Mouse (Mus musculus) G1E (cell line): ENCODE measurements around the gene Pax2. TPM values are rescaled to one million over a fixed set of nuclear protein-coding genes. Genes with fewer than 3 reads are reported as not detected.

ENCODE experiments used
- ATAC-seq: 2 replicates; pipeline ENCODE4 v1.8.0; 2016; ENCODE audit warnings: mild to moderate bottlenecking; ENCODE audit not compliant: insufficient number of reproducible peaks, poor library complexity, low FRiP score, severe bottlenecking; ENCODE audit errors: extremely low read depth
- DNase-seq: peaks from one replicate; pipeline ENCODE4 v3.0.0; 2012; ENCODE audit warnings: low spot score
- H3K27me3 ChIP-seq: 2 replicates; pipeline ENCODE4 v1.6.1; 2012; ENCODE audit warnings: mild to moderate bottlenecking, low read length, inconsistent platforms; ENCODE audit not compliant: insufficient read depth
- H3K36me3 ChIP-seq: replicated peaks from 2 replicates; pipeline ENCODE3; 2012; ENCODE audit warnings: mild to moderate bottlenecking, inconsistent platforms
- H3K4me1 ChIP-seq: 2 replicates; pipeline ENCODE4 v1.6.1; 2012; ENCODE audit warnings: low read depth, low read length, inconsistent platforms, mixed read lengths; ENCODE audit not compliant: insufficient read depth
- H3K4me3 ChIP-seq: 2 replicates; pipeline ENCODE4 v1.5.1; 2012; ENCODE audit warnings: low read depth, mild to moderate bottlenecking, inconsistent platforms, low read length, moderate library complexity, mixed read lengths
- H3K9me3 ChIP-seq: replicated peaks from 2 replicates; pipeline ENCODE4 v1.6.1; 2012; ENCODE audit warnings: inconsistent platforms
- CTCF ChIP-seq: IDR thresholded peaks from 2 replicates; pipeline ENCODE4 v1.5.1; 2012; ENCODE audit warnings: low read depth, low read length, inconsistent platforms, mixed read lengths
- GATA1 ChIP-seq: IDR thresholded peaks from 2 replicates; pipeline ENCODE4 v1.6.1; 2012; ENCODE audit warnings: borderline replicate concordance, low read length, inconsistent platforms, mixed read lengths
- GATA2 ChIP-seq: IDR thresholded peaks from 2 replicates; pipeline ENCODE4 v1.6.1; 2012; ENCODE audit warnings: low read depth, low read length, inconsistent platforms, borderline replicate concordance
- POLR2AphosphoS5 ChIP-seq: IDR thresholded peaks from 2 replicates; pipeline ENCODE4 v1.6.1; 2012; ENCODE audit warnings: low read depth, low read length, inconsistent platforms; ENCODE audit not compliant: insufficient replicate concordance
- TAL1 ChIP-seq: conservative IDR thresholded peaks from 2 replicates; pipeline ENCODE4 v1.6.1; 2012; ENCODE audit warnings: low read depth, low read length, inconsistent platforms, mixed read lengths
- polyA plus RNA-seq: library from polyadenylated mRNA; stranded (reverse); fragments of >175 nt; gene quantifications from 2 replicates; pipeline ENCODE4 v1.2.3, GENCODE M21; 2012
- total RNA-seq, 2 experiments: library from RNA; stranded (forward) in 1 of 2; stranded (reverse) in 1 of 2; fragments of 200-1000 nt in 1 of 2; fragments of >200 nt in 1 of 2; fragmentation: Nextera tagmentation in 1 of 2; gene quantifications; 2 replicates each; pipeline ENCODE4 v1.2.3; 2014 to 2017

Pax2 gene
- total and polyA plus RNA-seq, 3 experiments = 0.27 TPM; not detected in 2

- no peaks in the 10 kb centered on the region for H3K4me1 ChIP-seq
- no peaks in the 10 kb centered on the region for H3K36me3 ChIP-seq
- H3K4me3 ChIP-seq = no peak overlapping the region
- H3K27me3 ChIP-seq = peaks cover 19% of the 10 kb centered on the region
- DNase-seq (no peak), ATAC-seq (no peak)
- H3K9me3 ChIP-seq = no peaks in the 10 kb centered on the region
- TF ChIP-seq GATA2 = no peak
These were observed 32.0 kb upstream of the Pax2 start for GRCm38 (mm10) chr19:44723611-44724440.

GRCm38 (mm10) chr19:44725951-44726791, 29.7 kb upstream of the Pax2 start:
- ATAC-seq (no peak), DNase-seq (no peak)
- Histone ChIP-seq H3K9me3 (no peaks in the 10 kb centered on the region), H3K4me3 (no peak overlapping the region), H3K27me3 (peaks cover 5% of the 10 kb centered on the region; the same call in 1 of the 2 replicates), H3K4me1 (no peaks in the 10 kb centered on the region), H3K36me3 (no peaks in the 10 kb centered on the region)
- TF ChIP-seq GATA2 (no peak), TAL1 (no peak), POLR2AphosphoS5 (no peak), GATA1 (no peak), CTCF (no peak)

- ATAC-seq = no peak
- peaks cover 7% of the 10 kb centered on the region for H3K27me3 ChIP-seq
- no peaks in the 10 kb centered on the region for H3K4me1 ChIP-seq
- TF ChIP-seq POLR2AphosphoS5 = no peak
- TF ChIP-seq GATA2 = no peak
- no peak for TF ChIP-seq TAL1
- TF ChIP-seq CTCF = no peak
- no peak for TF ChIP-seq GATA1
- H3K4me3 ChIP-seq = no peak overlapping the region
- no peaks in the 10 kb centered on the region for H3K36me3 ChIP-seq
- no peaks in the 10 kb centered on the region for H3K9me3 ChIP-seq
- no peak for DNase-seq
These were observed 21.7 kb upstream of the Pax2 start for GRCm38 (mm10) chr19:44734116-44734515.

DNA sequence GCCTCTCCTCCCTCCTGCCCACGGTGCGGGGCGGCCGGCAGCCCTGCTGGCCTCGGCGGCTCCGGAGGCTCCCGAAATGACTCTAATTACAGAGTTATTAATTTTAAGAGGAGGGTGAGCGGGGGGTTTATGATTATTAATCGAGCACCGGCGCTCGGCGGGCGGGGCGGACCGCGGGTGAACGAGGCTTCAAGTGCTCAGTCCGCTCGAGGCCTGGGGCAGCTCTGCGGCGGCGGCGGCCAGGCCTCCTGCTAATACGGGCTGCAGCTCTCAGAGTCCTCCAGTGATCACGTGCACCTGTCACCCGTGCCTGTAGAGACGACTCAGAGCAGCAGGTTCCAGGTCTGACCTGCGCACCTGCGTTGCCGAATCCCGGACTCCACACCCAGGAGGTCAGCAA, 21.2 kb upstream of the Pax2 start:
- peaks cover 11% of the 10 kb centered on the region for H3K27me3 ChIP-seq
- H3K36me3 ChIP-seq = no peaks in the 10 kb centered on the region
- DNase-seq (no peak), ATAC-seq (no peak)
- no peaks in the 10 kb centered on the region for H3K9me3 ChIP-seq
- TF ChIP-seq TAL1 = no peak
- no peak for TF ChIP-seq GATA2
- no peak for TF ChIP-seq GATA1
- no peaks in the 10 kb centered on the region for H3K4me1 ChIP-seq
- H3K4me3 ChIP-seq = no peak overlapping the region

GRCm38 (mm10) chr19:44740300-44740699, 15.5 kb upstream of the Pax2 start:
- H3K36me3 ChIP-seq = no peaks in the 10 kb centered on the region
- H3K4me3 ChIP-seq = no peak overlapping the region
- no peaks in the 10 kb centered on the region for H3K9me3 ChIP-seq
- H3K27me3 ChIP-seq = peaks cover 29% of the 10 kb centered on the region
- H3K4me1 ChIP-seq = no peaks in the 10 kb centered on the region
- ATAC-seq = no peak
- DNase-seq = no peak
- no peak for TF ChIP-seq POLR2AphosphoS5

DNA sequence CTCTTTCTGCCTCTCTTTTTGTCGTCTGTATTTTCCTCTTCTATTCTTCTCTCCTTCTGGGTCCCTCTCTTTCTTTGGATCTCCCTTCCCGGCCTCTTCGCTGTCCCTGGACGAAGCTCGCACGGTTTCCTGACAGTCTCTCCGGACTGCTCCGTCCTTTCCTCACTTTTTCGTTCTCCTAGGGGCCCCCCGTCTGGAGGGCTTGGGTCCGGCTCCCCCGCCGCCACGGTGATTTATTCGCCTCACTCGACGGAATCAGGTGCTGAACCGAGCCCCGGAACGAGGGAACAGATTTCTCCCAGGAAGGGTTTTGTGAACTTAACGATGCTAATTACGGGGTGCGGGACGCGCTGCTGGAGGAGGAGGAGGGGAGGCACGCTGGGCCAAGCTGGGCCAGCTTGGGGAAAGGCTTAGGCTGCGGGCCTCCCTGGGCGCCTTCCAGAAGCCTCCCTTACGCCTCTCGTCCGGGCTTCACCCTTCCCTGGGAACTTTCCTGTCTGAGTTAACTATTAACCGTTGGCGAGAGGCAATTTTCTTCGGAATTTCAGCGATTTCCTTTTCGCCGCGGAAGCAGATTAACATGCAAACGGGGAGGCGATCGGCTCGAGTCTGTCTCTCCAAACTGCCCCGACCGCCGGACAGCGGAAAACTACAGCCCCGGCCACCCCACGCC, 14.6 kb upstream of the Pax2 start:
- H3K9me3 ChIP-seq = no peaks in the 10 kb centered on the region
- H3K36me3 ChIP-seq = no peaks in the 10 kb centered on the region
- no peaks in the 10 kb centered on the region for H3K4me1 ChIP-seq
- peaks cover 30% of the 10 kb centered on the region for H3K27me3 ChIP-seq
- H3K4me3 ChIP-seq = no peak overlapping the region
- ATAC-seq (no peak), DNase-seq (no peak)
- TF ChIP-seq POLR2AphosphoS5 = no peak
- no peak for TF ChIP-seq GATA1
- no peak for TF ChIP-seq TAL1
- TF ChIP-seq CTCF = no peak
- TF ChIP-seq GATA2 = no peak

DNA sequence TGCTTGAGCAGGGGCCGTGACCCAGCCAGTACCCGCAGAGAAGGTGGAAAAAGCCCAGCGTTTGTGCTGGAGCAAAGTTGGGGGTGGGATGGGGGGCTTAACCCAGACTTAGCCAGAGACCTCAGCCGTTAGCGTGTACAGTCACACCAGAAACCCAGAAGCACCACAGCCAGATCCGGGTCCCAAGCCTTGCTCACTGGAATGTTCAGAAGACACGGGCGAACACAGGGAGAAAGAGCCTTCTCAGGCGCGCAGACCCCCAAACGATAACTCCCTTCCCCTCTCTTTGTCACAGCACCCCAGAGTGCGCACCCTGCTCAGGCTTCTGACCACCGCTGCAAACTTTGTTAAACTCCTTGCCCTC, 14.1 kb upstream of the Pax2 start:
- H3K4me3 ChIP-seq = no peak overlapping the region
- H3K9me3 ChIP-seq = no peaks in the 10 kb centered on the region
- no peaks in the 10 kb centered on the region for H3K36me3 ChIP-seq
- DNase-seq = no peak
- TF ChIP-seq POLR2AphosphoS5 = no peak
- TF ChIP-seq TAL1 = no peak
- TF ChIP-seq GATA1 = no peak
- no peak for TF ChIP-seq CTCF
- TF ChIP-seq GATA2 = no peak
- peaks cover 35% of the 10 kb centered on the region for H3K27me3 ChIP-seq
- no peak for ATAC-seq
- H3K4me1 ChIP-seq = no peaks in the 10 kb centered on the region
